Mouse (Mus musculus): Measurements from ENCODE around the gene Ssbp3.
A peak's percentile ranks its signal among the peaks of the same experiment; 100 is the strongest.

- TF ChIP-seq CTCF (IDR thresholded peaks at IDR 0.05 in 2 of 3, conservative IDR thresholded peaks at IDR 0.05 in 1 of 3; ENCODE audit: control insufficient read depth in 1 of 3, insufficient read depth in 1 of 3, low read depth in 2 of 3, low read length in 3 of 3, poor library complexity in 1 of 3, severe bottlenecking in 1 of 3) (no peak), TCF12 (IDR thresholded peaks at IDR 0.05; ENCODE audit: low read depth, low read length) (peak; percentile 65), TBP (IDR thresholded peaks at IDR 0.05; ENCODE audit: low read depth, low read length) (peak; percentile 83), MEF2A (IDR thresholded peaks at IDR 0.05; ENCODE audit: extremely low read depth, insufficient replicate concordance, low read depth, low read length, poor library complexity, severe bottlenecking) (no peak), SMC3 (IDR thresholded peaks at IDR 0.05; ENCODE audit: low read depth, low read length) (no peak), MAZ (IDR thresholded peaks at IDR 0.05; ENCODE audit: low read depth, low read length) (no peak; the same call in 1 of the 2 replicates), ELF1 (IDR thresholded peaks at IDR 0.05; ENCODE audit: low read depth, low read length) (no peak), POLR2AphosphoS5 (IDR thresholded peaks at IDR 0.05; ENCODE audit: borderline replicate concordance, low read depth, low read length) (no peak)
These were observed 2.1 kb upstream of the Ssbp3 start for GRCm38 (mm10) chr4:106908426-106908809.

All from MEL (cell line).